In genomic region chr7:128523349-128523961, GRCm38 (mm10) we compare ENCODE assay signal across 8 mouse cellular contexts. TPM values are rescaled to one million over a fixed set of nuclear protein-coding genes. Genes with fewer than 3 reads are reported as not detected.
DNase-seq lines count a peak whose midpoint lies in the region; ATAC-seq and TF ChIP-seq lines count a peak whose summit lies in the region.

Gene Bag3, plus strand, starts transcription at chr7:128523616.

- WGBS in hindbrain, embryonic 16.5 days = 1% methylated on average over 39 of the region's 46 CpGs

- DNase-seq in cerebellum, postnatal 4 days (ENCODE audit: low spot score in 2 of 2) = peak; percentile 52 to 78
- peak; percentile 99 for DNase-seq in gastrocnemius, adult 2 months
- peak; percentile 69 to 74 for DNase-seq in left cerebral cortex, postnatal 14 days (ENCODE audit: low spot score in 2 of 2)
- DNase-seq in right cerebral cortex, postnatal 25 days = peak; percentile 72
- DNase-seq in urinary bladder, postnatal 4 days (ENCODE audit: low spot score in 2 of 2) = peak; percentile 95 to 98

- H3K36me3 ChIP-seq in hindbrain, embryonic 16.5 days (ENCODE audit: control insufficient read depth, insufficient read depth, low read length) = no peaks in the 10 kb centered on the region

- intact Hi-C loops in gastrocnemius, adult 2 months (cut with DNase I) = loop anchor here (5.0 kb wide), 3 partner anchors 34 to 89 kb away; partner anchors contain the start of genes Inpp5f and Tial1
- intact Hi-C loops in left cerebral cortex, postnatal 14 days (cut with DNase I) = no loop called here

- H3K4me3 ChIP-seq in gastrocnemius, adult 2 months = peak within 1 kb of the TSS; percentile 98
- H3K4me3 ChIP-seq in hindbrain, embryonic 16.5 days (ENCODE audit: low read length) = peak within 1 kb of the TSS; percentile 45

- peak within 1 kb of the TSS; percentile 67 for H3K4me2 ChIP-seq in hindbrain, embryonic 16.5 days (ENCODE audit: low read length)

- H3K27me3 ChIP-seq in hindbrain, embryonic 16.5 days (replicated peaks; ENCODE audit: control insufficient read depth, insufficient read depth, low read length) = peaks cover 7% of the 10 kb centered on the region; the same call in 1 of the 2 replicates

- H3K9ac ChIP-seq in hindbrain, embryonic 16.5 days (ENCODE audit: low read depth, low read length) = peak within 1 kb of the TSS; percentile 61

- peak; percentile 87 for ATAC-seq in activated CD4-positive, CD25-positive, alpha-beta regulatory T cell, adult 4 months
- peak; percentile 93 for ATAC-seq in hindbrain, embryonic 16.5 days
- ATAC-seq in megakaryocyte-erythroid progenitor cell, adult 5-6 weeks (replicated peaks; ENCODE audit: low FRiP score, low TSS enrichment, poor library complexity, severe bottlenecking) = peak; percentile 94

- peak; percentile 23; the same call in 1 of the 2 replicates for TF ChIP-seq CTCF in gastrocnemius, adult 2 months (IDR thresholded peaks at IDR 0.05)

- no peaks in the 10 kb centered on the region for H3K9me3 ChIP-seq in hindbrain, embryonic 16.5 days (ENCODE audit: control insufficient read depth, low read length)

- peaks cover 11% of the 10 kb centered on the region for H3K4me1 ChIP-seq in hindbrain, embryonic 16.5 days (ENCODE audit: control insufficient read depth, insufficient read depth, low read depth, low read length)

- peak within 1 kb of the TSS; percentile 99 for H3K27ac ChIP-seq in gastrocnemius, adult 2 months
- peak within 1 kb of the TSS; percentile 64 for H3K27ac ChIP-seq in hindbrain, embryonic 16.5 days (ENCODE audit: low read depth, low read length)

RNA-seq across cellular contexts. Expression of gene Bag3, which starts in this region (rescaled TPM):
- 10 to 100 TPM in 1 of 2 experiments, 1 to 10 TPM in 1; 5.8 to 13.0 TPM for polyA plus RNA-seq in activated CD4-positive, CD25-positive, alpha-beta regulatory T cell, adult 4 months (2017; shearing (Covaris generic))
- 100 to 1,000 TPM; 133 to 186 TPM for total RNA-seq in gastrocnemius, adult 2 months (2021)
- 2.7 and 3.8 TPM in 2 replicates for polyA plus RNA-seq in hindbrain, embryonic 16.5 days (2015; fragmentation: Nextera tagmentation; extraction: Ambion mirVana)
- total RNA-seq in left cerebral cortex, postnatal 14 days (2021) = 1 to 10 TPM; 5.3 to 6.4 TPM
- total RNA-seq in megakaryocyte-erythroid progenitor cell, adult 5-6 weeks (2014; fragmentation: Nextera tagmentation) = 11.0 and 12.7 TPM in 2 replicates
- total RNA-seq in megakaryocyte-erythroid progenitor cell, adult 5-6 weeks (2017) = 6.5 and 14.2 TPM in 2 replicates

Comparison
In these comparisons a context has a peak if more than half of its experiments do, and no peak if none do; other contexts are left out.
1. Peak in every context shown above with its lines: DNase-seq, ATAC-seq, H3K4me3 ChIP-seq and H3K27ac ChIP-seq.
2. RNA of gene Bag3 (total RNA-seq): 133 to 186 TPM in gastrocnemius, adult 2 months; 6.5 to 14.2 TPM in megakaryocyte-erythroid progenitor cell, adult 5-6 weeks and 5.3 to 6.4 TPM in left cerebral cortex, postnatal 14 days; every median in the first group is over 4 times any median in the second.